Mouse (Mus musculus) urinary bladder, postnatal 4 days (tissue): ENCODE results near the gene Dock1.
A peak's percentile ranks its signal among the peaks of the same experiment; 100 is the strongest.

Source experiments
- DNase-seq, 2 experiments: peaks; one replicate each; pipeline ENCODE4 v3.0.0; 2021 to 2022; ENCODE audit warnings: low spot score in 2 of 2

Gene Dock1

GRCm38 (mm10) chr7:134822006-134822405, 151.6 kb downstream of the Dock1 start:
- no peak for DNase-seq

- no peak for DNase-seq
Measured at GRCm38 (mm10) chr7:134823891-134824290, 153.4 kb downstream of the Dock1 start.

GRCm38 (mm10) chr7:134840066-134840465, 169.6 kb downstream of the Dock1 start:
- no peak for DNase-seq

GRCm38 (mm10) chr7:134842751-134843150, 172.3 kb downstream of the Dock1 start:
- DNase-seq = no peak

- DNase-seq = no peak
Measured at GRCm38 (mm10) chr7:134862000-134862399, 191.5 kb downstream of the Dock1 start.

- peak; percentile 23 to 65 for DNase-seq
Measured at GRCm38 (mm10) chr7:134864175-134864574, 193.7 kb downstream of the Dock1 start.

GRCm38 (mm10) chr7:134872511-134872910, 202.1 kb downstream of the Dock1 start:
- DNase-seq = no peak

GRCm38 (mm10) chr7:134872981-134873380, 202.5 kb downstream of the Dock1 start:
- no peak for DNase-seq

GRCm38 (mm10) chr7:134878985-134879384, 208.5 kb downstream of the Dock1 start:
- no peak for DNase-seq

GRCm38 (mm10) chr7:134880431-134880830, 210.0 kb downstream of the Dock1 start:
- DNase-seq = no peak

GRCm38 (mm10) chr7:134883516-134883915, 213.1 kb downstream of the Dock1 start:
- no peak for DNase-seq

- DNase-seq = no peak
Measured at GRCm38 (mm10) chr7:134892449-134892871, 222.0 kb downstream of the Dock1 start.

GRCm38 (mm10) chr7:134892972-134893371, 222.5 kb downstream of the Dock1 start:
- DNase-seq = no peak

- DNase-seq = no peak
Measured at GRCm38 (mm10) chr7:134894604-134895003, 224.2 kb downstream of the Dock1 start.

GRCm38 (mm10) chr7:134899462-134899861, 229.0 kb downstream of the Dock1 start:
- no peak for DNase-seq

GRCm38 (mm10) chr7:134901992-134902391, 231.5 kb downstream of the Dock1 start:
- no peak for DNase-seq

GRCm38 (mm10) chr7:134931886-134932285, 261.4 kb downstream of the Dock1 start:
- DNase-seq = no peak

- DNase-seq = no peak
Measured at GRCm38 (mm10) chr7:134937471-134937926, 267.0 kb downstream of the Dock1 start.

- peak in 1 of 2 experiments; percentile 26 for DNase-seq
Measured at GRCm38 (mm10) chr7:134937927-134938609, 267.6 kb downstream of the Dock1 start, which contains the start of gene Fam196a. Gene Fam196a, minus strand, starts transcription at chr7:134938430.

GRCm38 (mm10) chr7:134941891-134942290, 271.4 kb downstream of the Dock1 start:
- DNase-seq = no peak

- no peak for DNase-seq
Measured at GRCm38 (mm10) chr7:134943063-134943462, 272.6 kb downstream of the Dock1 start.

- no peak for DNase-seq
Measured at GRCm38 (mm10) chr7:134943701-134944100, 273.2 kb downstream of the Dock1 start.

GRCm38 (mm10) chr7:134945925-134946716, 275.7 kb downstream of the Dock1 start:
- DNase-seq = no peak
